Mouse (Mus musculus): ENCODE results near the gene Bmp7.
A peak's percentile ranks its signal among the peaks of the same experiment; 100 is the strongest.

- TF ChIP-seq EP300 (IDR thresholded peaks at IDR 0.05; ENCODE audit: insufficient read depth, low read depth, low read length) (no peak), CTCF (IDR thresholded peaks at IDR 0.05; ENCODE audit: low read depth, low read length) (peak; percentile 32)
Observed at GRCm38 (mm10) chr2:172960350-172960749, 20.2 kb upstream of the Bmp7 start.

Data from ES-Bruce4 (cell line).